Mouse (Mus musculus): ENCODE data around the gene Tanc2.

DNA sequence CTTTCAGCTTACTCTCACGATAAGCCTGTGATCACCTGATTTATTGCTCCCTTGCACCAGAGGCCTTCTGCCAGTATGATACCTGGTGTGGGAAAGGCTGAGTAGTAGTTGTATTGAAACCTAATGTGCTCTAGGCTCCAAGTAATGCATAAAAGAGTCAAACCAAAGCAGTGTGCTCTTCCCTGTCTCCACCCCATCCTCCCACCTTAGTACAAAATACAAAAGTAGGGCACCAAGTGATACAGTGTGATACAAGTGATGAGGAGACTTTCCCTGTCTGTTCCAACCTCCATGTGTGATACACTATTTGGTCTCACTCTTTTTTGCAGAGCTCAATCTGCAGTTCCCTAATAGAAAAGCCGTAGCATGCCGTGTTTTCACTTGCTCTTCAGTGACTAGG lies 110.7 kb downstream of the Tanc2 start:
- no peak for TF ChIP-seq GATA1 (IDR thresholded peaks at IDR 0.05; ENCODE audit: borderline replicate concordance, low read length)
- TF ChIP-seq FLI1 (IDR thresholded peaks at IDR 0.05; ENCODE audit: low read length) = no peak

Measured in megakaryocyte, embryonic 14.5 days (primary cell).